Mouse (Mus musculus) hindbrain, embryonic 11.5 days (tissue): ENCODE measurements at regions not wholly inside any gene's neighbourhood (a gene's known extent, or its start where the extent isn't known, plus 50 kb on each side); places are given as distances from the start of the nearest gene placed in this dataset.

Source experiments
- ATAC-seq: fragments of 200-750 bp; cut with Nextera tagmentation; 2 replicates; pipeline ENCODE4 v1.8.0; 2017; ENCODE audit warnings: mild to moderate bottlenecking, moderate TSS enrichment, moderate library complexity; ENCODE audit not compliant: low FRiP score
- DNase-seq: peaks from one replicate; pipeline ENCODE4 v3.0.0-alpha.2; 2015; ENCODE audit warnings: low spot score
- H3K27ac ChIP-seq: fragments of 300-500 bp; sonication (generic); 2 replicates; pipeline ENCODE4 v1.5.1; 2014; ENCODE audit warnings: mild to moderate bottlenecking, low read depth, low read length
- H3K27me3 ChIP-seq: fragments of 300-500 bp; sonication (generic); 2 replicates; pipeline ENCODE4 v1.6.1; 2014; ENCODE audit warnings: mild to moderate bottlenecking, low read length, moderate library complexity, mixed read lengths; ENCODE audit not compliant: control insufficient read depth, insufficient read depth
- H3K36me3 ChIP-seq: fragments of 300-500 bp; sonication (generic); 2 replicates; pipeline ENCODE4 v1.6.1; 2014; ENCODE audit warnings: mild to moderate bottlenecking, low read length, moderate library complexity, mixed read lengths; ENCODE audit not compliant: control insufficient read depth, insufficient read depth
- H3K4me1 ChIP-seq: fragments of 300-500 bp; sonication (generic); replicated peaks from 2 replicates; pipeline ENCODE4 v1.6.1; 2014; ENCODE audit warnings: low read length, mixed read lengths; ENCODE audit not compliant: control insufficient read depth, insufficient read depth
- H3K4me2 ChIP-seq: fragments of 300-500 bp; sonication (generic); replicated peaks from 2 replicates; pipeline ENCODE4 v1.6.1; 2014; ENCODE audit warnings: mild to moderate bottlenecking, low read depth, low read length
- H3K4me3 ChIP-seq: fragments of 300-500 bp; sonication (generic); 2 replicates; pipeline ENCODE4 v1.5.1; 2014; ENCODE audit warnings: low read depth, low read length
- H3K9ac ChIP-seq: fragments of 300-500 bp; sonication (generic); 2 replicates; pipeline ENCODE4 v1.6.1; 2014; ENCODE audit warnings: low read depth, low read length
- H3K9me3 ChIP-seq: fragments of 300-500 bp; sonication (generic); 2 replicates; pipeline ENCODE4 v1.6.1; 2016; ENCODE audit warnings: low read length; ENCODE audit not compliant: control insufficient read depth
- WGBS: fragments of 180-500 bp; shearing (Covaris S2); extraction: QIAGEN DNeasy Blood & Tissue Kit; methylation state at CpG from one replicate; pipeline ENCODE4 v1.1.7; 2014; 5-methylcytosine and 5-hydroxymethylcytosine counted together

- Histone ChIP-seq H3K27me3 (no peaks in the 10 kb centered on the region), H3K4me3 (no peak overlapping the region), H3K36me3 (no peaks in the 10 kb centered on the region), H3K9me3 (no peaks in the 10 kb centered on the region), H3K4me1 (no peaks in the 10 kb centered on the region), H3K9ac (no peak overlapping the region), H3K27ac (no peak overlapping the region), H3K4me2 (no peak overlapping the region)
- DNase-seq (no peak), ATAC-seq (no peak)
- WGBS, result 90% methylated on average over 4 of the region's 4 CpGs
These were observed 123.2 kb upstream of the Arl4c start for GRCm38 (mm10) chr1:88825215-88825614.

- no peak overlapping the region for H3K4me3 ChIP-seq
- no peak overlapping the region for H3K4me2 ChIP-seq
- H3K27me3 ChIP-seq, result no peaks in the 10 kb centered on the region
- peak overlapping the region; percentile 86 for H3K27ac ChIP-seq
- no peaks in the 10 kb centered on the region for H3K9me3 ChIP-seq
- no peak overlapping the region for H3K9ac ChIP-seq
- H3K36me3 ChIP-seq, result no peaks in the 10 kb centered on the region
- peaks cover 3% of the 10 kb centered on the region for H3K4me1 ChIP-seq
- ATAC-seq (peak; percentile 88), DNase-seq (peak; percentile 71)
- WGBS, result 23% methylated on average over 11 of the region's 11 CpGs
These were observed 136.7 kb upstream of the Arl4c start for GRCm38 (mm10) chr1:88838661-88839274.

DNA sequence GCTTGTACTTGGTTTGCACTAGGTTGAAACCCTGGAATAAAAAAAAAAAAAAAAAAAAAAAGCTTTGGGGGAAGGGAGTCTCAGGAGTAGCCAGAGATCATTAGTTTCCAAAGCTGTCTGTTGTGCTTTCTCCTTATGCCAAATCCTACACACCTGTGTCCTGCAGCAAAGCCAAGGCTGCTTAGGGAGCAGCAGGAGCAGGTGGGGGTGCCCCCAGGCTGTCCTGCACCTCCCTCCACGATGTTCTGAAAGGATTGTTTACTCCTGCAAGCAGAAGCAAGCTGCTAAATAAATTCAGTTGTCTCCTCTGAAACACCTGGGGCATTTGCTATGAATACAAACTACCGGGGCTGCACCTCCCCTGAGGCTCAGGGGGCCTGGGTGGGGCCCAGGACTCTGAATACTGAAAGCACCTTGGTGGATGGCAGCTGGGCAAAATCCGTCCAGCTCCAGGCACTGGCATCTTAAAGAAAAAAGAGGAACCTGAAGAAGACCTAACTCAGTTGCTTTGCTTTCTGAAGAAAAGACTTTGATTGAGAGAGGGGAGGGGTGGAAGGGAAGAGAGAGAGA lies 137.5 kb upstream of the Arl4c start:
- Histone ChIP-seq H3K27ac (peak overlapping the region; percentile 86), H3K4me3 (no peak overlapping the region), H3K9me3 (no peaks in the 10 kb centered on the region), H3K4me1 (peaks cover 3% of the 10 kb centered on the region), H3K9ac (peak overlapping the region; percentile 7; the same call in 1 of the 2 replicates), H3K4me2 (no peak overlapping the region), H3K36me3 (no peaks in the 10 kb centered on the region), H3K27me3 (no peaks in the 10 kb centered on the region)
- DNase-seq (peak; percentile 19), ATAC-seq (peak; percentile 21; the same call in 1 of the 2 replicates)
- 11% methylated on average over 3 of the region's 3 CpGs for WGBS

GRCm38 (mm10) chr1:88839977-88840628 lies 138.1 kb upstream of the Arl4c start:
- Histone ChIP-seq H3K9me3 (no peaks in the 10 kb centered on the region), H3K4me2 (no peak overlapping the region), H3K27me3 (no peaks in the 10 kb centered on the region), H3K4me1 (peaks cover 3% of the 10 kb centered on the region), H3K27ac (peak overlapping the region; percentile 86), H3K9ac (peak overlapping the region; percentile 49), H3K4me3 (no peak overlapping the region), H3K36me3 (no peaks in the 10 kb centered on the region)
- DNase-seq (peak; percentile 73), ATAC-seq (peak; percentile 89)
- 20% methylated on average over 9 of the region's 9 CpGs for WGBS

- ATAC-seq (no peak), DNase-seq (peak; percentile 31)
- WGBS, result 74% methylated on average over 7 of the region's 9 CpGs
- Histone ChIP-seq H3K4me2 (no peak overlapping the region), H3K9ac (no peak overlapping the region), H3K27me3 (no peaks in the 10 kb centered on the region), H3K4me3 (no peak overlapping the region), H3K9me3 (no peaks in the 10 kb centered on the region), H3K27ac (peak overlapping the region; percentile 86), H3K4me1 (peaks cover 3% of the 10 kb centered on the region), H3K36me3 (no peaks in the 10 kb centered on the region)
These were observed 139.1 kb upstream of the Arl4c start for GRCm38 (mm10) chr1:88840991-88841592.

- Histone ChIP-seq H3K9me3 (no peaks in the 10 kb centered on the region), H3K9ac (no peak overlapping the region), H3K4me3 (no peak overlapping the region), H3K4me1 (no peaks in the 10 kb centered on the region), H3K36me3 (no peaks in the 10 kb centered on the region), H3K4me2 (no peak overlapping the region), H3K27me3 (no peaks in the 10 kb centered on the region), H3K27ac (peak overlapping the region; percentile 70)
- ATAC-seq, result peak; percentile 84
- DNase-seq, result peak; percentile 52
- WGBS, result 40% methylated on average over 16 of the region's 16 CpGs
These were observed 145.5 kb upstream of the Arl4c start for GRCm38 (mm10) chr1:88847333-88848091.

DNA sequence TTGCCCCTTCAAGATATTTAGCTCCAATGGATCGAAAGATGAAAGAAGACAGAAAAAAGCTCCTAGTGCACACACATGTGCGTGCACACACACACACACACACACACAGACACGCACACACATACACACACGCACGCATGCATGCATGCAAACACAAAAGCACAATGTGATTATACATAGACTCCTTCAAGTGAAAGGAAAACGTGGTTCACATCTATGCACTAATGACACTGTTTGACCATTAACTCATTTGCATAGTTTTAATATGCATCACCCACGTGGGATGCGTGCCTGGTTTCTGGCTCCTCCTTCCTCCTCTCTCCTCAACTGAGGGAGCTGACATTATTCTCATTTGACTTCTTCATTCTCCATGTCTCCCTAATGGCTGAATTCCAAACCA lies 146.2 kb upstream of the Arl4c start:
- peak; percentile 41 for DNase-seq
- Histone ChIP-seq H3K4me1 (no peaks in the 10 kb centered on the region), H3K9me3 (no peaks in the 10 kb centered on the region), H3K36me3 (no peaks in the 10 kb centered on the region), H3K4me3 (no peak overlapping the region), H3K27me3 (no peaks in the 10 kb centered on the region), H3K4me2 (no peak overlapping the region), H3K27ac (peak overlapping the region; percentile 70), H3K9ac (no peak overlapping the region)
- whole genome bisulfite sequencing, result 67% methylated on average over 8 of the region's 8 CpGs
- peak; percentile 69 for ATAC-seq

- Histone ChIP-seq H3K9ac (no peak overlapping the region), H3K9me3 (no peaks in the 10 kb centered on the region), H3K27ac (no peak overlapping the region), H3K27me3 (no peaks in the 10 kb centered on the region), H3K36me3 (no peaks in the 10 kb centered on the region), H3K4me3 (no peak overlapping the region), H3K4me1 (no peaks in the 10 kb centered on the region), H3K4me2 (no peak overlapping the region)
- DNase-seq (no peak), ATAC-seq (no peak)
- WGBS, result 81% methylated on average over 5 of the region's 5 CpGs
These were observed 147.4 kb upstream of the Arl4c start for GRCm38 (mm10) chr1:88849421-88849820.
